Mouse (Mus musculus): ENCODE data around the gene Pusl1.

- TF ChIP-seq POLR2A (IDR thresholded peaks at IDR 0.05; ENCODE audit: low read depth, low read length) (no peak), CTCF (conservative IDR thresholded peaks at IDR 0.05; ENCODE audit: insufficient read depth, insufficient read length, low read depth, low read length) (no peak)
Observed at GRCm38 (mm10) chr4:155899355-155899754, 7.8 kb upstream of the Pusl1 start.
